Mouse (Mus musculus) G1E (cell line): ENCODE results near the gene Fancl.

Experiments used
- CTCF ChIP-seq: IDR thresholded peaks from 2 replicates; pipeline ENCODE4 v1.5.1; 2012; ENCODE audit warnings: low read depth, low read length, inconsistent platforms, mixed read lengths
- GATA1 ChIP-seq: IDR thresholded peaks from 2 replicates; pipeline ENCODE4 v1.6.1; 2012; ENCODE audit warnings: borderline replicate concordance, low read length, inconsistent platforms, mixed read lengths
- GATA2 ChIP-seq: IDR thresholded peaks from 2 replicates; pipeline ENCODE4 v1.6.1; 2012; ENCODE audit warnings: low read depth, low read length, inconsistent platforms, borderline replicate concordance
- TAL1 ChIP-seq: conservative IDR thresholded peaks from 2 replicates; pipeline ENCODE4 v1.6.1; 2012; ENCODE audit warnings: low read depth, low read length, inconsistent platforms, mixed read lengths

- TF ChIP-seq CTCF (no peak), GATA1 (no peak), GATA2 (no peak), TAL1 (no peak)
Observed at GRCm38 (mm10) chr11:26374132-26374531, 11.8 kb upstream of the Fancl start.
